Mouse (Mus musculus): ENCODE data around the gene Slc7a8. TPM values are rescaled to one million over a fixed set of nuclear protein-coding genes. Genes with fewer than 3 reads are reported as not detected.

Slc7a8 gene
- total RNA-seq, 2 experiments from 2014 or later: 2.6 to 7.1 TPM

Other genes with a start within 250 kb of the Slc7a8 start
- gene Haus4, start 227.3 kb downstream of the Slc7a8 start, total RNA-seq (2015; ENCODE audit: low replicate concordance): 63.4 and 91.4 TPM in 2 replicates
- 43.3 and 75.6 TPM in 2 replicates for gene Haus4, start 227.3 kb downstream of the Slc7a8 start, total RNA-seq (2017; ENCODE audit: low replicate concordance)
- gene Ajuba, start 204.4 kb downstream of the Slc7a8 start, total RNA-seq (2015; ENCODE audit: low replicate concordance): 2.5 TPM in 1 of 2 replicates, not detected in the other
- gene Ajuba, start 204.4 kb downstream of the Slc7a8 start, total RNA-seq (2017; ENCODE audit: low replicate concordance): not detected in 2 replicates
- 1.3 and 14.1 TPM in 2 replicates for gene 4931414P19Rik, start 176.0 kb downstream of the Slc7a8 start, total RNA-seq (2015; ENCODE audit: low replicate concordance)
- gene 4931414P19Rik, start 176.0 kb downstream of the Slc7a8 start, total RNA-seq (2017; ENCODE audit: low replicate concordance): 2.2 and 4.7 TPM in 2 replicates
- 44.9 and 56.2 TPM in 2 replicates for gene Psmb5, start 163.9 kb downstream of the Slc7a8 start, total RNA-seq (2015; ENCODE audit: low replicate concordance)
- gene Psmb5, start 163.9 kb downstream of the Slc7a8 start, total RNA-seq (2017; ENCODE audit: low replicate concordance): 8.7 and 14.7 TPM in 2 replicates
- gene Psmb11, start 160.5 kb downstream of the Slc7a8 start, total RNA-seq (2015; ENCODE audit: low replicate concordance): not detected in 2 replicates
- gene Psmb11, start 160.5 kb downstream of the Slc7a8 start, total RNA-seq (2017; ENCODE audit: low replicate concordance): not detected in 2 replicates
- gene Gm17606, start 141.0 kb downstream of the Slc7a8 start, total RNA-seq (2015; ENCODE audit: low replicate concordance): not detected in 2 replicates
- gene Gm17606, start 141.0 kb downstream of the Slc7a8 start, total RNA-seq (2017; ENCODE audit: low replicate concordance): not detected in 2 replicates
- 1.4 and 2.1 TPM in 2 replicates for gene Cdh24, start 140.6 kb downstream of the Slc7a8 start, total RNA-seq (2015; ENCODE audit: low replicate concordance)
- 2.8 and 14.1 TPM in 2 replicates for gene Cdh24, start 140.6 kb downstream of the Slc7a8 start, total RNA-seq (2017; ENCODE audit: low replicate concordance)
- 45.7 and 46.9 TPM in 2 replicates for gene 1700123O20Rik, start 95.7 kb downstream of the Slc7a8 start, total RNA-seq (2015; ENCODE audit: low replicate concordance)
- gene 1700123O20Rik, start 95.7 kb downstream of the Slc7a8 start, total RNA-seq (2017; ENCODE audit: low replicate concordance): 16.3 and 29.4 TPM in 2 replicates
- gene Acin1, start 95.0 kb downstream of the Slc7a8 start, total RNA-seq (2015; ENCODE audit: low replicate concordance): 153 and 270 TPM in 2 replicates
- gene Acin1, start 95.0 kb downstream of the Slc7a8 start, total RNA-seq (2017; ENCODE audit: low replicate concordance): 381 and 431 TPM in 2 replicates
- gene Gm29776, start 83.1 kb downstream of the Slc7a8 start, total RNA-seq (2015; ENCODE audit: low replicate concordance): not detected in 2 replicates
- not detected in 2 replicates for gene Gm29776, start 83.1 kb downstream of the Slc7a8 start, total RNA-seq (2017; ENCODE audit: low replicate concordance)
- gene Cebpe, start 69.8 kb downstream of the Slc7a8 start, total RNA-seq (2015; ENCODE audit: low replicate concordance): 14.7 and 25.9 TPM in 2 replicates
- gene Cebpe, start 69.8 kb downstream of the Slc7a8 start, total RNA-seq (2017; ENCODE audit: low replicate concordance): 9.4 and 12.4 TPM in 2 replicates
- gene Rnf212b, start 32.2 kb upstream of the Slc7a8 start, total RNA-seq (2015; ENCODE audit: low replicate concordance): not detected in 2 replicates
- gene Rnf212b, start 32.2 kb upstream of the Slc7a8 start, total RNA-seq (2017; ENCODE audit: low replicate concordance): not detected in 2 replicates
- gene Homez, start 89.0 kb upstream of the Slc7a8 start, total RNA-seq (2015; ENCODE audit: low replicate concordance): 4.7 and 5.0 TPM in 2 replicates
- gene Homez, start 89.0 kb upstream of the Slc7a8 start, total RNA-seq (2017; ENCODE audit: low replicate concordance): 0.13 and 1.3 TPM in 2 replicates
- gene Ppp1r3e, start 95.6 kb upstream of the Slc7a8 start, total RNA-seq (2015; ENCODE audit: low replicate concordance): 2.2 and 8.8 TPM in 2 replicates
- not detected in 2 replicates for gene Ppp1r3e, start 95.6 kb upstream of the Slc7a8 start, total RNA-seq (2017; ENCODE audit: low replicate concordance)
- 1.7 TPM in 1 of 2 replicates, not detected in the other for gene Bcl2l2, start 101.4 kb upstream of the Slc7a8 start, total RNA-seq (2015; ENCODE audit: low replicate concordance)
- 1.7 TPM in 1 of 2 replicates, not detected in the other for gene Bcl2l2, start 101.4 kb upstream of the Slc7a8 start, total RNA-seq (2017; ENCODE audit: low replicate concordance)
- gene Gm20521, start 101.5 kb upstream of the Slc7a8 start, total RNA-seq (2015; ENCODE audit: low replicate concordance): not detected in 2 replicates
- not detected in 2 replicates for gene Gm20521, start 101.5 kb upstream of the Slc7a8 start, total RNA-seq (2017; ENCODE audit: low replicate concordance)
- gene Pabpn1, start 110.6 kb upstream of the Slc7a8 start, total RNA-seq (2015; ENCODE audit: low replicate concordance): 49.9 and 68.1 TPM in 2 replicates
- 115 and 120 TPM in 2 replicates for gene Pabpn1, start 110.6 kb upstream of the Slc7a8 start, total RNA-seq (2017; ENCODE audit: low replicate concordance)
- not detected in 2 replicates for gene Slc22a17, start 131.2 kb upstream of the Slc7a8 start, total RNA-seq (2015; ENCODE audit: low replicate concordance)
- not detected in 2 replicates for gene Slc22a17, start 131.2 kb upstream of the Slc7a8 start, total RNA-seq (2017; ENCODE audit: low replicate concordance)
- gene Efs, start 144.2 kb upstream of the Slc7a8 start, total RNA-seq (2015; ENCODE audit: low replicate concordance): not detected in 2 replicates
- gene Efs, start 144.2 kb upstream of the Slc7a8 start, total RNA-seq (2017; ENCODE audit: low replicate concordance): not detected in 2 replicates
- gene Il25, start 150.7 kb upstream of the Slc7a8 start, total RNA-seq (2015; ENCODE audit: low replicate concordance): not detected in 2 replicates
- gene Il25, start 150.7 kb upstream of the Slc7a8 start, total RNA-seq (2017; ENCODE audit: low replicate concordance): not detected in 2 replicates
- gene Cmtm5, start 154.3 kb upstream of the Slc7a8 start, total RNA-seq (2015; ENCODE audit: low replicate concordance): not detected in 2 replicates
- gene Cmtm5, start 154.3 kb upstream of the Slc7a8 start, total RNA-seq (2017; ENCODE audit: low replicate concordance): not detected in 2 replicates
- gene Myh6, start 185.0 kb upstream of the Slc7a8 start, total RNA-seq (2015; ENCODE audit: low replicate concordance): not detected in 2 replicates
- gene Myh6, start 185.0 kb upstream of the Slc7a8 start, total RNA-seq (2017; ENCODE audit: low replicate concordance): not detected in 2 replicates
- not detected in 2 replicates for gene Gm17428, start 195.0 kb upstream of the Slc7a8 start, total RNA-seq (2015; ENCODE audit: low replicate concordance)
- not detected in 2 replicates for gene Gm17428, start 195.0 kb upstream of the Slc7a8 start, total RNA-seq (2017; ENCODE audit: low replicate concordance)
- not detected in 2 replicates for gene Myh7, start 212.7 kb upstream of the Slc7a8 start, total RNA-seq (2015; ENCODE audit: low replicate concordance)
- not detected in 2 replicates for gene Myh7, start 212.7 kb upstream of the Slc7a8 start, total RNA-seq (2017; ENCODE audit: low replicate concordance)
- gene Ngdn, start 233.5 kb upstream of the Slc7a8 start, total RNA-seq (2015; ENCODE audit: low replicate concordance): 15.1 TPM in 2 replicates
- 4.4 and 10.7 TPM in 2 replicates for gene Ngdn, start 233.5 kb upstream of the Slc7a8 start, total RNA-seq (2017; ENCODE audit: low replicate concordance)

Data from erythroid progenitor cell, adult 5-6 weeks (primary cell).